Mouse (Mus musculus): ENCODE data around the gene Armc7. TPM values are rescaled to one million over a fixed set of nuclear protein-coding genes. Genes with fewer than 3 reads are reported as not detected.
A peak's percentile ranks its signal among the peaks of the same experiment; 100 is the strongest.
"Not testable (repeated sequence)": the region's sequence is repeated elsewhere in the genome, so short reads cannot be mapped to it uniquely, and the experiment has no call there.

Armc7 gene
- polyA plus RNA-seq, 1 experiment = 3.0 TPM

DNA sequence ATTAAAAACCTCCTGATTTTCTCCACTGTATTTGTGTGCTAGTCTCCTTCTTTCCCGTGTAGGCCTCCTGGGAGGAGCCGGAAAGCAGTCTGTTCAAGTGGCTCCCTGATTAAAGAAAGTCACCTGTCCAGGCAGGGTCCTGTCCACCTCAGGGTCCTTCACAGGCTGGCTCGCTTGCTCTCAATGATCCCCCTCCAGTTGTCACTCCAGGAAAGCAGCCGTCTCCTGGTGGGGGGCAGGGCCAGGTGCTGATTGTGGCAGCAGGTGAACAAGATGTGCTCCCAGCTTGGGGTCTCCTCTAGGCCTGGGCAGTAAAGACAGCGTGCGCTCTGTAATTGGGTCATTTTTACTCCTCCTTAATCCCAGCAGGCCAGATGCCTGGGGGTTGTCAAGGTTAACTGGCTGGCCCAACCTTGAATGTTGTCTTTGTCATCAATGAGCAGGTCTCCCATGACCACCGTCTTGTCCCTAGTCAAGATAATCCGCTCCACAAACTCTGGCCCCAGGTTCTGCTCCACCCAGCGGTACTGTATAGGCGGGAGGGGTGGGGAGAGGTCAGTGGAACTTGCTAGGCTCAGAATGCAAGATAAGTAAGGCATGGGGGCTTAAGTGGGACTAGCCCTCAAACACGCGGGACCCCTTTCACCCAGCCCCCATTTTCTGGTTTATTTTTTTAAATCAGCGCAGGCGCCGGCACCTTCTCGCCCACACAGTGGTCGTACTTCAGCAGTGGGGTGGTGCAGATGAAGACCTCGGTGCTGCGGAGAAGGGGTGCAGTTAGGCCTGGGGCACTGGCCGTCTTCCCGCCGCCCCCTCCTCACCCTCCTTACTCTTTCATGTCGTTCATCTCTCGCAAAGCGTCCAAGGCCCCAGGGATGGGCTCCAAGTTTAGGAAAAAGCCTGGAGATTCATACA lies 15.2 kb downstream of the Armc7 start:
- TF ChIP-seq POLR2A (IDR thresholded peaks at IDR 0.05; ENCODE audit: insufficient read depth, low read length) (no peak), CTCF (IDR thresholded peaks at IDR 0.05; ENCODE audit: low read depth, low read length) (no peak), EP300 (IDR thresholded peaks at IDR 0.05; ENCODE audit: insufficient read depth, low read depth, low read length) (no peak)
- Histone ChIP-seq H3K27ac (ENCODE audit: insufficient read depth, low read length) (no peak overlapping the region), H3K9ac (ENCODE audit: low read depth, poor library complexity, severe bottlenecking) (peak overlapping the region; percentile 73), H3K4me3 (ENCODE audit: low read depth, low read length) (peak overlapping the region; percentile 76), H3K9me3 (replicated peaks; ENCODE audit: control insufficient read depth, insufficient read depth, low read length, poor library complexity, severe bottlenecking) (no peaks in the 10 kb centered on the region), H3K27me3 (ENCODE audit: control insufficient read depth, insufficient read depth, low read length, poor library complexity, severe bottlenecking) (no peaks in the 10 kb centered on the region), H3K4me1 (ENCODE audit: control insufficient read depth, insufficient read depth, low read length) (no peaks in the 10 kb centered on the region), H3K36me3 (ENCODE audit: control insufficient read depth, insufficient read depth, low read length, poor library complexity, severe bottlenecking) (no peaks in the 10 kb centered on the region)

DNA sequence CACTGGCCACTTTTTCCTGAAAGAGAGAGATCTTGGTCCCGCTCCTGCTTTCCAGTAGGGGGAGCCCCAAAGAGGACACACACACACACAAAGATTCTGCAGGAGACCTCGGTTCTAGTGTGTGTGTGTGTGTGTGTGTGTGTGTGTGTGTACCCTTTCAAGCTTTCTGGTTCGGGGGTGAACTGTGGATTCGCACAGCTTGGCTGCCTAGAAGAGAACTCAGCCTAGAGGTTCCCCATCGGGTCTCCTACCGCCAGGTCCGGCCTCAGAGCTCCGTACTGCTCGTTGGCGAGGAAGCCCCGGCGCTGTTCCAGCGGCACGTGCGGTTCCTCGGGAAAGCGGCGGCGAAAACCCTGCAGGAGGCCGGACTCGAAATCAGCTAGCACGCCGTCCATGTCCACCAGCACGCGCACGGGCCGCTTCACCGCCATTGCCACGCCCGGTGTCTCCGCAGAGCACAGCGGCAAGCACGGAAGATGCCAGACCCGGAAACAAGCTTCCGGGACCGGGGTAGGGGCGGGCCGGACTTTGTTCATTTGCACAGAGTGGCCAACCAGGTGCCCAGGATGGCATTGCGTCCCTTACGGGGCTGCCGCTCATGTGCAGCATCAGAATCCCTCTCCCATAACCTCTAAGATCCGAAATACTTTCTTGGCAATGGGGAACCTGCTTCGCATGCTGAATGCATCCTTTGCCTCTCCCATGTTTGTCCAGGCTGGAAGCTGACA lies 16.1 kb downstream of the Armc7 start, which contains the start of gene Nt5c:
Nt5c (minus strand) TSS at position 507 of the 728 bp plus-strand sequence.
- peak within 1 kb of the TSS; percentile 73 for H3K9ac ChIP-seq (ENCODE audit: low read depth, poor library complexity, severe bottlenecking)
- H3K36me3 ChIP-seq (ENCODE audit: control insufficient read depth, insufficient read depth, low read length, poor library complexity, severe bottlenecking) = no peaks in the 10 kb centered on the region
- peak within 1 kb of the TSS; percentile 76 for H3K4me3 ChIP-seq (ENCODE audit: low read depth, low read length)
- no peak within 1 kb of the TSS for H3K27ac ChIP-seq (ENCODE audit: insufficient read depth, low read length)
- TF ChIP-seq EP300 (IDR thresholded peaks at IDR 0.05; ENCODE audit: insufficient read depth, low read depth, low read length) (0 out of 2 replicates have a peak, but pooled peaks have one; percentile 25), CTCF (IDR thresholded peaks at IDR 0.05; ENCODE audit: low read depth, low read length) (peak; percentile 40), POLR2A (IDR thresholded peaks at IDR 0.05; ENCODE audit: insufficient read depth, low read length) (no peak)
- no peaks in the 10 kb centered on the region for H3K4me1 ChIP-seq (ENCODE audit: control insufficient read depth, insufficient read depth, low read length)
- H3K27me3 ChIP-seq (ENCODE audit: control insufficient read depth, insufficient read depth, low read length, poor library complexity, severe bottlenecking) = no peaks in the 10 kb centered on the region
- no peaks in the 10 kb centered on the region for H3K9me3 ChIP-seq (replicated peaks; ENCODE audit: control insufficient read depth, insufficient read depth, low read length, poor library complexity, severe bottlenecking)

DNA sequence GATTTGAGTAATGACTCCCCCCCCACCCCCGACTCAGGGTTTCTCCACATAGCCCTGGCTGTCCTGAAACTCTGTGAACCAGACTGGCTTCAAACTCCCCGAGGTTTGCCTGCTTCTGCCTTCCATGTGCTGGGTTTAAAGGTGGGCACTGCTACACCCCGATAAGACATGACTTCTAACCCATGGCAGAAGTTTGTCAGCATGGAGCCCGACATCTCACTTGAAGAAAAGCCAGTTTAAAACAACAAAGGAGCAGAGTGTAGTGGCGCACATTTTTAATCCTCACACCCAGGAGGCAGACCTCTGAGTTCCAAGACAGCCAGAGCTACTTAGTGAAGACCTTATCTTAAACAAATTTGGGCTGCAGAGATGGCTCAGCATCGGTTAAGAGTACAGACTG lies 16.9 kb downstream of the Armc7 start:
- Histone ChIP-seq H3K4me3 (ENCODE audit: low read depth, low read length) (no peak overlapping the region), H3K9ac (ENCODE audit: low read depth, poor library complexity, severe bottlenecking) (peak overlapping the region; percentile 73), H3K27me3 (ENCODE audit: control insufficient read depth, insufficient read depth, low read length, poor library complexity, severe bottlenecking) (no peaks in the 10 kb centered on the region), H3K36me3 (ENCODE audit: control insufficient read depth, insufficient read depth, low read length, poor library complexity, severe bottlenecking) (no peaks in the 10 kb centered on the region), H3K27ac (ENCODE audit: insufficient read depth, low read length) (no peak overlapping the region), H3K4me1 (ENCODE audit: control insufficient read depth, insufficient read depth, low read length) (no peaks in the 10 kb centered on the region), H3K9me3 (replicated peaks; ENCODE audit: control insufficient read depth, insufficient read depth, low read length, poor library complexity, severe bottlenecking) (no peaks in the 10 kb centered on the region)
- no peak for TF ChIP-seq POLR2A (IDR thresholded peaks at IDR 0.05; ENCODE audit: insufficient read depth, low read length)
- no peak for TF ChIP-seq CTCF (IDR thresholded peaks at IDR 0.05; ENCODE audit: low read depth, low read length)

DNA sequence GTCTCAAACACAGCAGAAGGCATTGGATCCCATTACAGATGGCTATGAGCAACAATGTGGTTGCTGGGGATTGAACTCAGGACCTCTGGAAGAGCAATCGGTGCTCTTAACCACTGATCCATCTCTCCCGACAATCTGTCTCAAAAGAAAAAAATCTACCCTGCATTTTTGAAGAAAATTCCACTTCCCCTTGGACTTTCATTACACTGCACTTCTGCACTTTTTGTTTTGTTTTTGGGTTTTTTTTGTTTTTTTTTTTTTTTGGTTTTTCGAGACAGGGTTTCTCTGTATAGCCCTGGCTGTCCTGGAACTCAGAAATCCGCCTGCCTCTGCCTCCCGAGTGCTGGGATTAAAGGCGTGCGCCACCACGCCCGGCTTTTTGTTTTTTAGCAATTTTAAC lies 21.1 kb downstream of the Armc7 start:
- not testable (repeated sequence) for H3K4me3 ChIP-seq (ENCODE audit: low read depth, low read length); H3K4me1 ChIP-seq (ENCODE audit: control insufficient read depth, insufficient read depth, low read length); H3K9ac ChIP-seq (ENCODE audit: low read depth, poor library complexity, severe bottlenecking); H3K9me3 ChIP-seq (replicated peaks; ENCODE audit: control insufficient read depth, insufficient read depth, low read length, poor library complexity, severe bottlenecking); H3K27me3 ChIP-seq (ENCODE audit: control insufficient read depth, insufficient read depth, low read length, poor library complexity, severe bottlenecking); H3K27ac ChIP-seq (ENCODE audit: insufficient read depth, low read length)
- peaks cover 34% of the 10 kb centered on the region for H3K36me3 ChIP-seq (ENCODE audit: control insufficient read depth, insufficient read depth, low read length, poor library complexity, severe bottlenecking)

DNA sequence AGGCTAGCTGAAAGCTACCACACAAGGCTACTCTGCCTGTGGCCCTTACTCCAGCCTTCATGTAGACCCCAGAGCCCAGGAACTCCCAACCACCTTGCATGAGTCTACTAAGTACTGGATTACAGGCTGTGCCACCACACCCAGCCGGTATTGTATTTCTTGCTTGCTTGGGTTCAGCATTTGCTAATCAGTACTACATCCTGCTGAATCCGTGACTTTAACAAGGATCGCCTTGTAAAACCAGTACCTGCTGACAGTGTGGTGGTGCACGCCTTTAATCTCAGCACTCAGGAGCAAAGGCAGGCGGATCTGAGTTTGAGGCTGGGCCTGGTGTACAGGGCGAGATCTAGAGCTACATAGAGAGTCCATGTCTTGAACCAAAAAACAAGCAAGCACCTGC lies 27.2 kb downstream of the Armc7 start:
- Histone ChIP-seq H3K27me3 (ENCODE audit: control insufficient read depth, insufficient read depth, low read length, poor library complexity, severe bottlenecking) (no peaks in the 10 kb centered on the region), H3K9ac (ENCODE audit: low read depth, poor library complexity, severe bottlenecking) (no peak overlapping the region), H3K4me3 (ENCODE audit: low read depth, low read length) (no peak overlapping the region), H3K4me1 (ENCODE audit: control insufficient read depth, insufficient read depth, low read length) (no peaks in the 10 kb centered on the region), H3K36me3 (ENCODE audit: control insufficient read depth, insufficient read depth, low read length, poor library complexity, severe bottlenecking) (peaks cover 50% of the 10 kb centered on the region), H3K9me3 (replicated peaks; ENCODE audit: control insufficient read depth, insufficient read depth, low read length, poor library complexity, severe bottlenecking) (no peaks in the 10 kb centered on the region), H3K27ac (ENCODE audit: insufficient read depth, low read length) (no peak overlapping the region)
- no peak for TF ChIP-seq POLR2A (IDR thresholded peaks at IDR 0.05; ENCODE audit: insufficient read depth, low read length)
- TF ChIP-seq CTCF (IDR thresholded peaks at IDR 0.05; ENCODE audit: low read depth, low read length) = no peak
- TF ChIP-seq EP300 (IDR thresholded peaks at IDR 0.05; ENCODE audit: insufficient read depth, low read depth, low read length) = no peak

DNA sequence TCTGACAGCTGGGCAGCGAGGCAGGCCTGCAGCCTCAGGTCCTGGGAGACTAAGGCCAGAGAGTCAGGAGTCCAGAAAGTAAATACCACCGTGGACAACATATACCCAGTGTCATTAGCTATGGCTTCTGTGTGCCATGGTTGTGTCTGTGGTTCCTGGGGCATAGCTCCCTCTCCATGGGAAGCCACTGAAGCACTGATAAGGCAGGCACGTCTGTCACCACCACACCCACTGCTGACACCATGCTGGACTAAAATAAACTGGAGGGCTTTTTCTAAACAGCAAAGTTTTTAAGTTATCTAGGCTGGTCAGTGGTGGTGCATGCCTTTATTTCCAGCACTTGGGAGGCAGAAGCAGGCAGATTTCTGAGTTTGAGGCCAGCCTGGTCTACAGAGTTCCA lies 31.1 kb downstream of the Armc7 start:
- Histone ChIP-seq H3K9me3 (replicated peaks; ENCODE audit: control insufficient read depth, insufficient read depth, low read length, poor library complexity, severe bottlenecking) (no peaks in the 10 kb centered on the region), H3K4me3 (ENCODE audit: low read depth, low read length) (no peak overlapping the region), H3K27me3 (ENCODE audit: control insufficient read depth, insufficient read depth, low read length, poor library complexity, severe bottlenecking) (no peaks in the 10 kb centered on the region), H3K27ac (ENCODE audit: insufficient read depth, low read length) (no peak overlapping the region), H3K36me3 (ENCODE audit: control insufficient read depth, insufficient read depth, low read length, poor library complexity, severe bottlenecking) (peaks cover 16% of the 10 kb centered on the region), H3K9ac (ENCODE audit: low read depth, poor library complexity, severe bottlenecking) (no peak overlapping the region), H3K4me1 (ENCODE audit: control insufficient read depth, insufficient read depth, low read length) (no peaks in the 10 kb centered on the region)
- TF ChIP-seq POLR2A (IDR thresholded peaks at IDR 0.05; ENCODE audit: insufficient read depth, low read length) (no peak), CTCF (IDR thresholded peaks at IDR 0.05; ENCODE audit: low read depth, low read length) (no peak), EP300 (IDR thresholded peaks at IDR 0.05; ENCODE audit: insufficient read depth, low read depth, low read length) (no peak)

Data from ES-Bruce4 (cell line).